In genomic region chr5:100671398-100671797, GRCm38 (mm10) we compare ENCODE assay signal across 8 mouse cellular contexts. TPM values are rescaled to one million over a fixed set of nuclear protein-coding genes. Genes with fewer than 3 reads are reported as not detected.
DNase-seq lines count a peak whose midpoint lies in the region; ATAC-seq and TF ChIP-seq lines count a peak whose summit lies in the region.

No protein-coding gene starts in this region.

- no peak overlapping the region for H3K4me2 ChIP-seq in forebrain, embryonic 14.5 days (ENCODE audit: low read length)
- H3K4me2 ChIP-seq in forebrain, embryonic 12.5 days: no peak overlapping the region
- no peak overlapping the region for H3K4me2 ChIP-seq in liver, embryonic 11.5 days

- no peak overlapping the region for H3K9ac ChIP-seq in forebrain, embryonic 14.5 days (ENCODE audit: low read length)
- H3K9ac ChIP-seq in forebrain, embryonic 12.5 days: no peak overlapping the region
- H3K9ac ChIP-seq in liver, adult 2 months (ENCODE audit: low read depth, low read length): no peak overlapping the region
- no peak overlapping the region for H3K9ac ChIP-seq in liver, embryonic 11.5 days (ENCODE audit: low read depth, low read length)

- no peak overlapping the region for H3K4me3 ChIP-seq in forebrain, embryonic 14.5 days (ENCODE audit: low read depth, low read length)
- H3K4me3 ChIP-seq in forebrain, embryonic 12.5 days (replicated peaks): no peak overlapping the region
- no peak overlapping the region for H3K4me3 ChIP-seq in liver, adult 2 months (ENCODE audit: insufficient read depth, low read depth, low read length)
- no peak overlapping the region for H3K4me3 ChIP-seq in liver, embryonic 11.5 days (ENCODE audit: low read depth, low read length)

- TF ChIP-seq POLR2A in liver, adult 2 months (IDR thresholded peaks at IDR 0.05; ENCODE audit: extremely low read depth, insufficient read depth, low read length): no peak

- no peak for ATAC-seq in forebrain, embryonic 14.5 days
- ATAC-seq in forebrain, embryonic 12.5 days (ENCODE audit: low FRiP score): no peak
- ATAC-seq in liver, embryonic 11.5 days (replicated peaks; ENCODE audit: low FRiP score): no peak

- H3K36me3 ChIP-seq in forebrain, embryonic 14.5 days (ENCODE audit: control insufficient read depth, insufficient read depth, low read length): peaks cover 15% of the 10 kb centered on the region
- peaks cover 13% of the 10 kb centered on the region for H3K36me3 ChIP-seq in forebrain, embryonic 12.5 days (replicated peaks)
- H3K36me3 ChIP-seq in liver, adult 2 months (ENCODE audit: control insufficient read depth, insufficient read depth, low read length): peaks cover 4% of the 10 kb centered on the region; the same call in 1 of the 2 replicates
- H3K36me3 ChIP-seq in liver, embryonic 11.5 days (ENCODE audit: control insufficient read depth, insufficient read depth, low read length): peaks cover 2% of the 10 kb centered on the region; the same call in 1 of the 2 replicates

- DNase-seq in forebrain, embryonic 14.5 days (ENCODE audit: low spot score): peak; percentile 45
- DNase-seq in liver, adult 2 months (ENCODE audit: extremely low read depth, low read depth, low spot score): peak; percentile 33
- no peak for DNase-seq in liver, embryonic 11.5 days (ENCODE audit: low spot score)
- DNase-seq in R1 (ENCODE audit: low read depth, low spot score): peak; percentile 81
- peak; percentile 51 to 55 for DNase-seq in cerebellum, postnatal 36 days
- peak; percentile 72 to 76 for DNase-seq in kidney, postnatal 4 days
- peak; percentile 74 for DNase-seq in retina, embryonic 14.5 days (ENCODE audit: low spot score)

- H3K27me3 ChIP-seq in forebrain, embryonic 14.5 days (replicated peaks; ENCODE audit: control insufficient read depth, insufficient read depth, low read length): no peaks in the 10 kb centered on the region
- no peaks in the 10 kb centered on the region for H3K27me3 ChIP-seq in forebrain, embryonic 12.5 days
- H3K27me3 ChIP-seq in liver, adult 2 months (ENCODE audit: control insufficient read depth, insufficient read depth, low read length): no peaks in the 10 kb centered on the region
- no peaks in the 10 kb centered on the region for H3K27me3 ChIP-seq in liver, embryonic 11.5 days (replicated peaks; ENCODE audit: control insufficient read depth, insufficient read depth, low read length)

- H3K4me1 ChIP-seq in forebrain, embryonic 14.5 days (ENCODE audit: control insufficient read depth, insufficient read depth, low read length): peaks cover 8% of the 10 kb centered on the region; the same call in 1 of the 2 replicates
- peaks cover 19% of the 10 kb centered on the region for H3K4me1 ChIP-seq in forebrain, embryonic 12.5 days
- H3K4me1 ChIP-seq in liver, adult 2 months (ENCODE audit: control insufficient read depth, insufficient read depth, low read length): peaks cover 8% of the 10 kb centered on the region
- H3K4me1 ChIP-seq in liver, embryonic 11.5 days (replicated peaks; ENCODE audit: control insufficient read depth, insufficient read depth, low read length): peaks cover 16% of the 10 kb centered on the region

- TF ChIP-seq CTCF in liver, adult 2 months (IDR thresholded peaks at IDR 0.05; ENCODE audit: low read depth, low read length): peak; percentile 66; the same call in 1 of the 2 replicates

- no peaks in the 10 kb centered on the region for H3K9me3 ChIP-seq in forebrain, embryonic 14.5 days (replicated peaks; ENCODE audit: control insufficient read depth, low read length)
- no peaks in the 10 kb centered on the region for H3K9me3 ChIP-seq in forebrain, embryonic 12.5 days
- H3K9me3 ChIP-seq in liver, embryonic 11.5 days (ENCODE audit: control insufficient read depth, low read length): no peaks in the 10 kb centered on the region

- WGBS in forebrain, embryonic 14.5 days: 27% methylated on average over 5 of the region's 5 CpGs
- 25% methylated on average over 5 of the region's 5 CpGs for WGBS in forebrain, embryonic 12.5 days
- 16% methylated on average over 5 of the region's 5 CpGs for WGBS in liver, adult 2 months
- 29% methylated on average over 5 of the region's 5 CpGs for WGBS in liver, embryonic 11.5 days

- H3K27ac ChIP-seq in forebrain, embryonic 14.5 days (ENCODE audit: low read depth, low read length): no peak overlapping the region
- no peak overlapping the region for H3K27ac ChIP-seq in forebrain, embryonic 12.5 days
- H3K27ac ChIP-seq in liver, adult 2 months (replicated peaks; ENCODE audit: insufficient read depth, low read depth, low read length): no peak overlapping the region
- H3K27ac ChIP-seq in liver, embryonic 11.5 days (ENCODE audit: low read depth, low read length): no peak overlapping the region

- peaks cover 11% of the 10 kb centered on the region; the same call in 1 of the 2 replicates for H3K79me2 ChIP-seq in liver, adult 2 months (ENCODE audit: control insufficient read depth, insufficient read depth, low read length)

RNA-seq across cellular contexts. Expression of gene Coq2, which starts 3.5 kb away (rescaled TPM):
- polyA plus RNA-seq in forebrain, embryonic 14.5 days (2014; fragmentation: Nextera tagmentation; extraction: Ambion mirVana): 43.8 and 49.9 TPM in 2 replicates
- polyA plus RNA-seq in forebrain, embryonic 12.5 days (2016; fragmentation: Nextera tagmentation; extraction: Ambion mirVana): 42.3 and 47.3 TPM in 2 replicates
- 49.7 and 53.1 TPM in 2 replicates for total RNA-seq in liver, adult 2 months (2014; rRNA removed)
- 48.2 and 57.7 TPM in 2 replicates for polyA plus RNA-seq in liver, adult 2 months (2012; rRNA removed)
- 58.7 and 63.6 TPM in 2 replicates for polyA plus RNA-seq in liver, embryonic 11.5 days (2014; fragmentation: Nextera tagmentation; extraction: Ambion mirVana)

RNA-seq across cellular contexts. Expression of gene Hpse, which starts 48.1 kb away (rescaled TPM):
- 0.33 and 0.41 TPM in 2 replicates for polyA plus RNA-seq in forebrain, embryonic 14.5 days (2014; fragmentation: Nextera tagmentation; extraction: Ambion mirVana)
- 0.54 and 0.82 TPM in 2 replicates for polyA plus RNA-seq in forebrain, embryonic 12.5 days (2016; fragmentation: Nextera tagmentation; extraction: Ambion mirVana)
- total RNA-seq in liver, adult 2 months (2014; rRNA removed): 3.8 and 4.1 TPM in 2 replicates
- polyA plus RNA-seq in liver, adult 2 months (2012; rRNA removed): 1.3 and 1.7 TPM in 2 replicates
- polyA plus RNA-seq in liver, embryonic 11.5 days (2014; fragmentation: Nextera tagmentation; extraction: Ambion mirVana): 2.0 and 3.0 TPM in 2 replicates
